ENCODE assay signal across 11 mouse cellular contexts in genomic region chr10:75566321-75566720, GRCm38 (mm10). TPM values are rescaled to one million over a fixed set of nuclear protein-coding genes. Genes with fewer than 3 reads are reported as not detected.
DNase-seq lines count a peak whose midpoint lies in the region; ATAC-seq and TF ChIP-seq lines count a peak whose summit lies in the region.
"Had no signal": no experiment of that assay in that cellular context is flagged by ENCODE, and none has a peak within 500 bp of the region (broad histone marks: within the 10 kb centered on the region; RNA-seq: fewer than 3 reads in every experiment).

No protein-coding gene starts in this region.

- TF ChIP-seq POLR2A in lung, adult 2 months (IDR thresholded peaks at IDR 0.05; ENCODE audit: borderline replicate concordance, extremely low read depth, low read depth, low read length), result no peak

- peak overlapping the region; percentile 21 for H3K4me3 ChIP-seq in kidney, embryonic 16.5 days (ENCODE audit: low read length)
- no peak overlapping the region for H3K4me3 ChIP-seq in E14TG2a.4 (replicated peaks; ENCODE audit: low read length)
- H3K4me3 ChIP-seq in intestine, postnatal 0 days (ENCODE audit: low read depth, low read length), result no peak overlapping the region
- H3K4me3 ChIP-seq in lung, adult 2 months (replicated peaks; ENCODE audit: extremely low read depth, low read depth, low read length), result no peak overlapping the region
- H3K4me3 ChIP-seq: gastrocnemius, adult 2 months; midbrain, embryonic 10.5 days; neural tube, embryonic 12.5 days had no signal

- no peaks in the 10 kb centered on the region for H3K36me3 ChIP-seq in kidney, embryonic 16.5 days (ENCODE audit: insufficient read depth, low read length)
- H3K36me3 ChIP-seq in E14TG2a.4 (ENCODE audit: insufficient read depth, low read length), result no peaks in the 10 kb centered on the region
- H3K36me3 ChIP-seq in intestine, postnatal 0 days (ENCODE audit: control insufficient read depth, insufficient read depth), result no peaks in the 10 kb centered on the region
- H3K36me3 ChIP-seq: midbrain, embryonic 10.5 days; neural tube, embryonic 12.5 days had no signal

- DNase-seq in kidney, adult 9 months, result no peak
- peak; percentile 67 for DNase-seq in 416B (ENCODE audit: low read depth)
- no peak for DNase-seq in cerebellum, postnatal 36 days
- no peak for DNase-seq in lung, adult 2 months
- DNase-seq: gastrocnemius, adult 2 months; lung, postnatal 10 days had no signal

- WGBS in kidney, embryonic 16.5 days, result 66% methylated on average over 5 of the region's 5 CpGs
- 55% methylated on average over 5 of the region's 5 CpGs for WGBS in intestine, postnatal 0 days
- 77% methylated on average over 5 of the region's 5 CpGs for WGBS in lung, adult 2 months

- H3K27me3 ChIP-seq in kidney, embryonic 16.5 days (ENCODE audit: insufficient read depth, low read length), result peaks cover 5% of the 10 kb centered on the region; the same call in 1 of the 2 replicates
- H3K27me3 ChIP-seq in E14TG2a.4 (ENCODE audit: insufficient read depth, low read length), result peaks cover 45% of the 10 kb centered on the region
- peaks cover 2% of the 10 kb centered on the region; the same call in 1 of the 2 replicates for H3K27me3 ChIP-seq in intestine, postnatal 0 days (replicated peaks; ENCODE audit: control insufficient read depth, insufficient read depth, low read length)

- H3K9me3 ChIP-seq in kidney, embryonic 16.5 days (ENCODE audit: low read length), result no peaks in the 10 kb centered on the region
- H3K9me3 ChIP-seq in E14TG2a.4 (ENCODE audit: low read length), result no peaks in the 10 kb centered on the region
- H3K9me3 ChIP-seq in intestine, postnatal 0 days (ENCODE audit: control insufficient read depth), result no peaks in the 10 kb centered on the region
- H3K9me3 ChIP-seq: midbrain, embryonic 10.5 days; neural tube, embryonic 12.5 days had no signal

- no peak; the same call in 1 of the 2 replicates for ATAC-seq in kidney, embryonic 16.5 days (ENCODE audit: low FRiP score, low TSS enrichment)
- ATAC-seq in intestine, postnatal 0 days, result peak; percentile 19; the same call in 1 of the 2 replicates

- H3K27ac ChIP-seq in kidney, embryonic 16.5 days (ENCODE audit: low read length), result peak overlapping the region; percentile 89
- H3K27ac ChIP-seq in intestine, postnatal 0 days (ENCODE audit: low read depth, low read length), result peak overlapping the region; percentile 89
- H3K27ac ChIP-seq: gastrocnemius, adult 2 months; midbrain, embryonic 10.5 days; neural tube, embryonic 12.5 days had no signal

- peak overlapping the region; percentile 28; the same call in 1 of the 2 replicates for H3K4me2 ChIP-seq in kidney, embryonic 16.5 days (replicated peaks; ENCODE audit: low read depth, low read length)
- H3K4me2 ChIP-seq in intestine, postnatal 0 days (replicated peaks; ENCODE audit: low read depth), result peak overlapping the region; percentile 57
- H3K4me2 ChIP-seq: neural tube, embryonic 12.5 days had no signal

- H3K9ac ChIP-seq in kidney, embryonic 16.5 days (replicated peaks; ENCODE audit: low read length), result peak overlapping the region; percentile 22; the same call in 1 of the 2 replicates
- H3K9ac ChIP-seq in intestine, postnatal 0 days (ENCODE audit: low read depth, low read length), result no peak overlapping the region
- H3K9ac ChIP-seq: neural tube, embryonic 12.5 days had no signal

- peaks cover 20% of the 10 kb centered on the region for H3K4me1 ChIP-seq in kidney, embryonic 16.5 days (ENCODE audit: insufficient read depth, low read length)
- peaks cover 73% of the 10 kb centered on the region for H3K4me1 ChIP-seq in E14TG2a.4 (replicated peaks; ENCODE audit: low read depth, low read length)
- H3K4me1 ChIP-seq in intestine, postnatal 0 days (replicated peaks; ENCODE audit: control insufficient read depth, insufficient read depth, low read length), result 0 out of 2 replicates have a peak, but pooled peaks cover 6% of the 10 kb centered on the region
- no peaks in the 10 kb centered on the region for H3K4me1 ChIP-seq in lung, adult 2 months (ENCODE audit: control insufficient read depth, insufficient read depth, low read length)
- H3K4me1 ChIP-seq: neural tube, embryonic 12.5 days had no signal

- peak; percentile 4; the same call in 1 of the 2 replicates for TF ChIP-seq CTCF in E14TG2a.4 (conservative IDR thresholded peaks at IDR 0.05; ENCODE audit: low read length)
- TF ChIP-seq CTCF in intestine, postnatal 0 days (IDR thresholded peaks at IDR 0.05; ENCODE audit: low read depth), result no peak
- TF ChIP-seq CTCF in lung, adult 2 months (IDR thresholded peaks at IDR 0.05; ENCODE audit: insufficient read depth, low read length), result no peak

RNA-seq across cellular contexts. Expression of gene Ggt1, which starts 4.9 kb away (rescaled TPM):
- 244 and 292 TPM in 2 replicates for polyA plus RNA-seq in kidney, embryonic 16.5 days (2015; fragmentation: Nextera tagmentation; extraction: Ambion mirVana)
- polyA plus RNA-seq in intestine, postnatal 0 days (2015; fragmentation: Nextera tagmentation; extraction: Ambion mirVana), result 131 and 132 TPM in 2 replicates
- polyA plus RNA-seq in lung, adult 2 months (2012; rRNA removed), result 1.8 and 2.2 TPM in 2 replicates

RNA-seq across cellular contexts. Expression of gene Lrrc75b, which starts 6.2 kb away (rescaled TPM):
- 3.3 and 3.8 TPM in 2 replicates for polyA plus RNA-seq in kidney, embryonic 16.5 days (2015; fragmentation: Nextera tagmentation; extraction: Ambion mirVana)
- polyA plus RNA-seq in intestine, postnatal 0 days (2015; fragmentation: Nextera tagmentation; extraction: Ambion mirVana), result 1.2 and 1.8 TPM in 2 replicates
- polyA plus RNA-seq in lung, adult 2 months (2012; rRNA removed), result 0.30 and 0.36 TPM in 2 replicates

RNA-seq across cellular contexts. Expression of gene Ggt5, which starts 22.8 kb away (rescaled TPM):
- polyA plus RNA-seq in kidney, embryonic 16.5 days (2015; fragmentation: Nextera tagmentation; extraction: Ambion mirVana), result 6.4 and 9.5 TPM in 2 replicates
- polyA plus RNA-seq in intestine, postnatal 0 days (2015; fragmentation: Nextera tagmentation; extraction: Ambion mirVana), result 4.0 and 4.9 TPM in 2 replicates
- polyA plus RNA-seq in lung, adult 2 months (2012; rRNA removed), result 35.5 and 39.7 TPM in 2 replicates

RNA-seq across cellular contexts. Expression of gene Gucd1, which starts 48.5 kb away (rescaled TPM):
- polyA plus RNA-seq in kidney, embryonic 16.5 days (2015; fragmentation: Nextera tagmentation; extraction: Ambion mirVana), result 53.4 and 54.0 TPM in 2 replicates
- 80.9 and 84.6 TPM in 2 replicates for polyA plus RNA-seq in intestine, postnatal 0 days (2015; fragmentation: Nextera tagmentation; extraction: Ambion mirVana)
- polyA plus RNA-seq in lung, adult 2 months (2012; rRNA removed), result 37.0 and 49.1 TPM in 2 replicates

RNA-seq across cellular contexts. Expression of gene Snrpd3, which starts 49.0 kb away (rescaled TPM):
- 156 and 186 TPM in 2 replicates for polyA plus RNA-seq in kidney, embryonic 16.5 days (2015; fragmentation: Nextera tagmentation; extraction: Ambion mirVana)
- 62.6 and 63.3 TPM in 2 replicates for polyA plus RNA-seq in intestine, postnatal 0 days (2015; fragmentation: Nextera tagmentation; extraction: Ambion mirVana)
- polyA plus RNA-seq in lung, adult 2 months (2012; rRNA removed), result 11.5 and 17.2 TPM in 2 replicates

Comparison
In these comparisons a context has a peak if more than half of its experiments do, and no peak if none do; other contexts are left out.
1. RNA of gene Ggt1, which starts 4.9 kb away (polyA plus RNA-seq): 244 to 292 TPM in kidney, embryonic 16.5 days and 131 to 132 TPM in intestine, postnatal 0 days; 1.8 to 2.2 TPM in lung, adult 2 months; every median in the first group is over 10 times any median in the second.